Mouse (Mus musculus) testis, adult 2 months (tissue): Measurements from ENCODE around the gene Asf1b. TPM values are rescaled to one million over a fixed set of nuclear protein-coding genes. Genes with fewer than 3 reads are reported as not detected.

ENCODE experiments used
- H3K27ac ChIP-seq: fragments of 200-500 bp; 2 replicates; pipeline ENCODE4 v1.5.1; 2012; ENCODE audit warnings: low read depth, low read length; ENCODE audit not compliant: control insufficient read depth, insufficient read depth
- H3K27me3 ChIP-seq: fragments of 200-500 bp; 2 replicates; pipeline ENCODE4 v1.6.1; 2012; ENCODE audit warnings: mild to moderate bottlenecking, low read length, moderate library complexity; ENCODE audit not compliant: control insufficient read depth, insufficient read depth
- H3K36me3 ChIP-seq: fragments of 200-500 bp; 2 replicates; pipeline ENCODE4 v1.6.1; 2012; ENCODE audit warnings: mild to moderate bottlenecking, low read length; ENCODE audit not compliant: control insufficient read depth, insufficient read depth
- H3K4me1 ChIP-seq: fragments of 200-500 bp; 2 replicates; pipeline ENCODE4 v1.6.1; 2012; ENCODE audit warnings: low read length; ENCODE audit not compliant: control insufficient read depth, insufficient read depth
- H3K4me3 ChIP-seq: fragments of 200-500 bp; 2 replicates; pipeline ENCODE4 v1.5.1; 2012; ENCODE audit warnings: low read depth, mild to moderate bottlenecking, low read length, moderate library complexity, mixed read lengths; ENCODE audit not compliant: control insufficient read depth
- CTCF ChIP-seq: fragments of 200-500 bp; IDR thresholded peaks from 2 replicates; pipeline ENCODE4 v1.5.1; 2012; ENCODE audit warnings: low read depth, mild to moderate bottlenecking, inconsistent platforms, low read length, moderate library complexity; ENCODE audit not compliant: control insufficient read depth, insufficient read depth, insufficient replicate concordance
- POLR2A ChIP-seq: fragments of 200-500 bp; IDR thresholded peaks from 2 replicates; pipeline ENCODE4 v1.6.1; 2012; ENCODE audit warnings: low read depth, mild to moderate bottlenecking, inconsistent platforms, low read length, moderate library complexity; ENCODE audit not compliant: control insufficient read depth
- polyA plus RNA-seq: library from polyadenylated mRNA; depleted of rRNA; stranded (reverse); fragments of >200 nt; gene quantifications from 2 replicates; pipeline ENCODE4 v1.2.3, GENCODE M21; 2012

The Asf1b gene
- polyA plus RNA-seq, 1 experiment: 65.0 TPM

GRCm38 (mm10) chr8:83974521-83974920 is 19.2 kb downstream of the Asf1b start:
- H3K27ac ChIP-seq: no peak overlapping the region
- H3K27me3 ChIP-seq: no peaks in the 10 kb centered on the region
- no peak overlapping the region for H3K4me3 ChIP-seq
- H3K4me1 ChIP-seq: peaks cover 26% of the 10 kb centered on the region
- TF ChIP-seq POLR2A (no peak), CTCF (no peak)
- no peaks in the 10 kb centered on the region for H3K36me3 ChIP-seq

DNA sequence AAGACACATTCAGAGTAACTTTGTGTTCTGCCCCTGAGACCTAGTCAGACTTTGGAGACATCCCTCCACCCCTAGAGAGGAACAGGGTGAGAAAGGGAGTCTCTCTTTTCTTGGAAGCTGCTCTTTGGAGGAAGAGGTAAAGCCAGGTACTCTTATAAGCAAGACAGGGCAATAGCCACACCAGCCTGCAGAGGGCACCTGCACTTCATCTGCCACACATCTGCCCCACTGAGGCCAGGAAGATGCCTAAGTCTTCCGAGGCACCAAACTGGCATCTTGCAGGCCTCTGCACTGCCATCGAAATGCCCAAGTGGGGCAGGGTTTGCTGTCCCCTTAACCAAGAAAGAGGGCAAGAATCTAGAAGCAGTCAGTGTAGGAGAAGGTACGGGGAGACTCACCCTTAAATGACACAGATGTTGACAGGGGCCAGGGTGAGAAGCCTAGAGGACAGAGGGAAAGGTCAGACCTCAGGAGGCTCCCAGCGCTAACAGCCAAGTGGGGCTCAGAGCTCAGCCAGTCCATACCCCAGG is 20.9 kb downstream of the Asf1b start:
- H3K27ac ChIP-seq: peak overlapping the region; percentile 41
- peak; percentile 27; the same call in 1 of the 2 replicates for TF ChIP-seq CTCF
- TF ChIP-seq POLR2A: no peak
- no peaks in the 10 kb centered on the region for H3K36me3 ChIP-seq
- peak overlapping the region; percentile 86 for H3K4me3 ChIP-seq
- peaks cover 26% of the 10 kb centered on the region for H3K4me1 ChIP-seq
- no peaks in the 10 kb centered on the region for H3K27me3 ChIP-seq

DNA sequence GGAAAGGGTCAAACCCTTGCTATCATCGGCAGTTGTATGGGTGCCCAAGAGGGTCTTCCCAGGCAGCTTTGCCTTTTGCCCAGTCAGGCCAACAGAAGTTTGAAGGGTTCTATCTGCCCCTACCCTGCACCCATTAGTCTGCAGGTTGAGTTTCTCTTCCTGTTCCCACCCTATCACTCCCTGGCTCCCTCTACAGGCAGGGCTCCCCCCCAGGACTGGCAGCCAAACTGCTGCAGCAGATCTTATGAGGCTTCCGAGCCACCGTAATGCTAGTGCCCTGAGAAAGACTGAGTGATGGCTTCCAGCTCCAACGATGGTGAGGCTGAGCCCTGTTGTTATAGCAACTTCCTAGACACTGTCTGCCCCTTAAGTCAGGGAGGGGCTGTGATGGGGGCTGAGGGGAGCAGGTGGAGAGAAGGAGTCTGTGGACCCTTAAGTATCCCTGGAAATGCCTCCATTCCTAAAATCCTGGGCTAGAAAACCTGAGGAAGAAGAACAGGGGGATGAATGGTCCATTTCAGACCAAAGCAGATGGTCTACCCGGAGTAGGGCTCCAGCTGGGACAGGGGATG is 21.6 kb downstream of the Asf1b start:
- H3K4me1 ChIP-seq: peaks cover 20% of the 10 kb centered on the region
- peak; percentile 26; the same call in 1 of the 2 replicates for TF ChIP-seq POLR2A
- TF ChIP-seq CTCF: peak; percentile 14; the same call in 1 of the 2 replicates
- H3K4me3 ChIP-seq: peak overlapping the region; percentile 86
- H3K27ac ChIP-seq: peak overlapping the region; percentile 81
- no peaks in the 10 kb centered on the region for H3K36me3 ChIP-seq
- H3K27me3 ChIP-seq: no peaks in the 10 kb centered on the region

DNA sequence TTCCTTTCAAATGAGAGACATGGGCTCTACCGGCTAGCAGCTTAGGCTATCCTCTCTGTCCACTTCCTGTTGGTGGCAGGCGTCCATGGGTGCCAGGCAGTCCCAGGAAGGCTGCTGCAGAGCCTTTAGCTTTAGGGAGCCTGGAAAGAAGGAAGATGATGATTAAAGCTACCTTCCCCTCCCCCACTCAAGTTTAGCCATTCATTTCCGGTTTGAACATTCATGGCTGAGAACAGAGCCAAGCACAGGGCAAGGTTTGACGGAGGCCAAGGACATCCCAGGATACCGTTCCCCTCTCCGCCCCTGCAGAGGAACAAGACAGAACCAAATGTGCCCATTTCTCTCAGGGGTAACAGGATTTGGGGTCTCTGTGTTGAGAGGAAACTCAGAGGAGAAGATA is 22.3 kb downstream of the Asf1b start:
- TF ChIP-seq CTCF: no peak
- no peak for TF ChIP-seq POLR2A
- Histone ChIP-seq H3K27me3 (no peaks in the 10 kb centered on the region), H3K36me3 (peaks cover 1% of the 10 kb centered on the region; the same call in 1 of the 2 replicates), H3K27ac (peak overlapping the region; percentile 81), H3K4me1 (peaks cover 20% of the 10 kb centered on the region), H3K4me3 (peak overlapping the region; percentile 86)

DNA sequence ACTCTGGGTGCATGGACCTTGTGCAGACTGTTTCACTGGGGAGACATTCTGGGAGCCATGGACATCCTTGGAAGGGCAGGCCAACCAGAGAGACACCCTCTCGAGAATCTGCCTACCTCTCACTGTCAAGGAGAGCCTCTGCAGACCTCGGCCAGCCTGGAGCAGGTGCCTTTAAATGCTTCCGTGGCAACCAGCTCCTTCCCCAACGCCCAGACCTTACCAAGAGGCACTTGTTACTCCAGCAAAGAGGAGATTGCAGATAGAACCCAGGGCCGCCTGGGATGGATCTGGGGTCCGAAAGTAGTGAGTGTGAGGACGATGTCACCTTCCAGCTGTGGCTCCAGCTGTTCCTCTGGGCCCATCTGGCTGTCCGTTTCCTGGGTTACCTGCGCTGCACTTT is 22.9 kb downstream of the Asf1b start:
- Histone ChIP-seq H3K27ac (peak overlapping the region; percentile 14; the same call in 1 of the 2 replicates), H3K4me1 (peaks cover 20% of the 10 kb centered on the region), H3K36me3 (peaks cover 1% of the 10 kb centered on the region; the same call in 1 of the 2 replicates), H3K27me3 (no peaks in the 10 kb centered on the region), H3K4me3 (no peak overlapping the region)
- TF ChIP-seq CTCF (no peak), POLR2A (no peak)

- Histone ChIP-seq H3K4me3 (no peak overlapping the region), H3K36me3 (peaks cover 1% of the 10 kb centered on the region; the same call in 1 of the 2 replicates), H3K27ac (no peak overlapping the region), H3K27me3 (no peaks in the 10 kb centered on the region), H3K4me1 (peaks cover 13% of the 10 kb centered on the region)
- TF ChIP-seq POLR2A (no peak), CTCF (no peak)
These were observed 24.9 kb downstream of the Asf1b start for GRCm38 (mm10) chr8:83980250-83980649.

GRCm38 (mm10) chr8:83980845-83981244 is 25.5 kb downstream of the Asf1b start:
- Histone ChIP-seq H3K27me3 (no peaks in the 10 kb centered on the region), H3K36me3 (peaks cover 3% of the 10 kb centered on the region; the same call in 1 of the 2 replicates), H3K4me1 (peaks cover 13% of the 10 kb centered on the region), H3K4me3 (no peak overlapping the region), H3K27ac (no peak overlapping the region)
- no peak for TF ChIP-seq CTCF
- TF ChIP-seq POLR2A: no peak

- H3K36me3 ChIP-seq: peaks cover 3% of the 10 kb centered on the region; the same call in 1 of the 2 replicates
- H3K4me1 ChIP-seq: peaks cover 13% of the 10 kb centered on the region
- H3K27me3 ChIP-seq: no peaks in the 10 kb centered on the region
- TF ChIP-seq POLR2A (no peak), CTCF (no peak)
- no peak overlapping the region for H3K4me3 ChIP-seq
- H3K27ac ChIP-seq: no peak overlapping the region
These were observed 26.2 kb downstream of the Asf1b start for GRCm38 (mm10) chr8:83981533-83981932.
